Mouse (Mus musculus): ENCODE measurements around the gene Mapkap1.

GRCm38 (mm10) chr2:34537356-34537755 is 130.8 kb downstream of the Mapkap1 start:
- TF ChIP-seq CTCF (IDR thresholded peaks at IDR 0.05; ENCODE audit: borderline replicate concordance, extremely low read depth, insufficient read depth, insufficient read length) (no peak), POLR2A (IDR thresholded peaks at IDR 0.05; ENCODE audit: borderline replicate concordance, extremely low read depth, insufficient read depth, insufficient read length, poor library complexity, severe bottlenecking) (no peak)
